Mouse (Mus musculus) gastrocnemius, postnatal 10 days (tissue): Measurements from ENCODE around the gene Mov10. TPM values are rescaled to one million over a fixed set of nuclear protein-coding genes. Genes with fewer than 3 reads are reported as not detected.
"Not testable (repeated sequence)": the region's sequence is repeated elsewhere in the genome, so short reads cannot be mapped to it uniquely, and the experiment has no call there.

Experiments used
- DNase-seq: peaks from one replicate; pipeline ENCODE4 v3.0.0; 2021; ENCODE audit warnings: mixed read lengths
- total RNA-seq, 2 experiments: library from RNA; stranded (reverse); gene quantifications; 2 replicates each; pipeline ENCODE4 v1.2.3; 2021

Mov10 gene
- total RNA-seq, 2 experiments from 2014 or later, result 5.5 to 8.7 TPM

GRCm38 (mm10) chr3:104780561-104781420 lies 37.6 kb downstream of the Mov10 start, which contains the start of gene Ppm1j:
Gene Ppm1j, plus strand, starts transcription at chr3:104781056.
- DNase-seq, result peak; percentile 78

DNA sequence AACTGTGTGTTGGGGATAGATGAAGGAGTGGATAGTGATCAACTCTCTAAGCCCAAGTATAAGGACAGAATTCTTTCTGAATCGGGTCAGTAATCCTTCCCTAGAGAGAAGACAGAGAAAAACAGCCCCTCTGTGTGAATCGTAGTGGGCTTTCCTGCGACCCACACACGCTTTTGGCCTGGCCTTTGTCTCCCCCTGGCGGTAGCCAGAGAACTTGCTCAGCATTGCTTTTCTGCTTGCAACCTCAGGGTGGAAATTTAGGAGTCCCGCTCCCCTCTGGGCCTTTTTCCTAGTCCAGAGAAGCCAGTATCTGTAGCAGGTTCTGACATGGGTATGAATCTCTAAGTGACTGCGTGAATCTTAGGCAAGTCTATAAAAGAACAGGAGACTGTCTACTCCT lies 38.4 kb downstream of the Mov10 start:
- DNase-seq, result peak; percentile 75

DNA sequence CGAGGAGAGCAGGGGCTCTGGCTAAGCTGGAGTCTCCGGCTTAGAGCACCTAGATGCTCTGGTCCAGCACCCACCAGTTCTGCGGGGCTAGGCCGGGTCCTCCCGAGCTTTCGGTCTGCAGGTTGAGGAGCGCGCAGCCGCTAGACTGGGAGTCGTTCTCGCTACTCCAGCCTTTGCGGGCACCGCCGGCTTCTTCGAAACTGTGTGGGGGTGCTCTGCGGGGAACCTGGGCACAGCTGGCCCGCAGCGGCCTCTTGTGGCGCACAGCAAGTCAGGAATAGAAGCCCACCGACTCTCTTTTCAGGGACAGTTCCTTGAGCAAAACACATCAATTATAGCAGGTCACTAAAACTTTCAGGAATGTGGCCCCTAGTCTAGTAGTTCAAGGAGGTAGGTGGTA lies 41.0 kb downstream of the Mov10 start:
- DNase-seq, result no peak

DNA sequence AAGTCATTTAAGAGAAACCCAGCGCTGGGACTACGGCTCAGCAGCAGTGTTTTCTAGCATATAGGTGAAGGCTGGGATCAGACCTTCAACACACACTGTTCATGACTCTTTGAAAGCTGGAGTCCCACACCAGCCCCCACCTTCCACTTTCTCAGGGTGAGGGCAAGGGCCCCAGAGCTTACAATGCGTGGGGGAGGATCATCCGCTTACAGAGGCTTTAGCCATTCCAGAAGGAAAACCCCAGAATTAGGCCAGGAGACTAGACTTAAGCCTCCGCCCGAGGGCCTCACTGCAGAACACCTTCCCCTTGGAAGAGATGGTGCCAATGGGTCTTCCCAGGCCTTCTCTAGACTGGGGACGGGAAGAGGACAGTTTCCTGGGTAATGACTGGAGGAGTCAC lies 45.1 kb downstream of the Mov10 start:
- DNase-seq, result no peak

GRCm38 (mm10) chr3:104771460-104771859 lies 46.9 kb downstream of the Mov10 start:
- no peak for DNase-seq

DNA sequence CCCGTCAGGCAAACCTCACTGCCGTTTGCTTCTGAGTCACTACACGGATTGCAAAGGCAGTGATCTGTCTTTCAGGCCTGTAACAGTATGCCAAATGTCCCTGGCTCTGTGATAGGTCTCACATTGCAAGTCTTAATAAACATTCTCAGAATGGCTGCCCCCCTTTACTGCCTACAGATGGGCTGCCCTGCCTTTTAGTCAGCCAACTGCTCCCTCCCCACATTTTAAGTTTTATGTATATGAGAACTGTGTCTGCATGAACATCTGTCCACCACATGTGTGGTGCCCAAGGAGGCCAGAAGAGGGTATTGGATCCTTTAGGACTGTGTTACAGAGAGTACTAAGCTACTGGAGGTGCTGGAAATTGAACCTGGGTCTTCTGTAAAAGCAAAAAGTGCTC lies 47.4 kb downstream of the Mov10 start:
- no peak for DNase-seq

DNA sequence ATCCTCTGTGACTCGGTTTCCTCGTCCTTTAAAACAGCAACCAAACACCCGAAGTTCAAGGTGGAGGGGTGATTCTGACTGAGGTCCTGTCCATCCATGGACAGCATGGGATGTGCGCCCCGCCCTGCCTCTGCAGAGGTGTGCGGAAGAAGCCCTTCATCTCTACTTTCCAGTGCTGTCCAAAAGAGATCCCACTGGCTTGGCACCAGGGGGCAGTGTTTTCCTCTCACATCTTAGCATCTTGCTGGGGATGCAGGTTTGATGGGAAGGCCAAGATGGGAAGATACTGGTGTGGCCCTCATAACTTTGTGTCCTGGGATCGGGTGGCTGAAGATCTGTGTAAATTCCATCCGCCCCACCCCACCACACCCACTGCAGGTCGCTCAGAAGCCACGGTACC lies 48.3 kb downstream of the Mov10 start:
- peak; percentile 51 for DNase-seq

- no peak for DNase-seq
Observed at GRCm38 (mm10) chr3:104769135-104769534, 49.2 kb downstream of the Mov10 start.

DNA sequence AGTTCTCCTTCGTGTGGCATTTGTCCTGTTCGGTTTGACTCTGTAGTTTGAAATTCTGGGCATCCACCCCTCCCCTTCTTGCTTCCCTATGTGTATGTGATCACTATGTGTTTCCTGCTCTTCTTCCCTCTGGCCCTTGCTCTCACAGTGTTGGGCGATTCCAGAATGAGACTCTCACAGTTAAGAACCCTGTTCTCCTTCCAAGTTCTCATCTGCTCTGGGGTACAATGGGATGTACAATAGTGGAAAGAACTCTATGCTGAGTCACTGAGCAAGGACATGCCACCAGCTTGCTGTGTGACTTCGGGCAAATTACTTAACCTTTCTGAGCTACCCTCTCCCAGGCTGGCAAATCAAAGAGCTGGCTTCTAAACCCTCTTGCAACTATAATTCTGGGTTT lies 50.6 kb downstream of the Mov10 start:
- no peak for DNase-seq

- DNase-seq, result no peak
Observed at GRCm38 (mm10) chr3:104767141-104767540, 51.2 kb downstream of the Mov10 start.

- no peak for DNase-seq
Observed at GRCm38 (mm10) chr3:104765021-104765420, 53.3 kb downstream of the Mov10 start.

DNA sequence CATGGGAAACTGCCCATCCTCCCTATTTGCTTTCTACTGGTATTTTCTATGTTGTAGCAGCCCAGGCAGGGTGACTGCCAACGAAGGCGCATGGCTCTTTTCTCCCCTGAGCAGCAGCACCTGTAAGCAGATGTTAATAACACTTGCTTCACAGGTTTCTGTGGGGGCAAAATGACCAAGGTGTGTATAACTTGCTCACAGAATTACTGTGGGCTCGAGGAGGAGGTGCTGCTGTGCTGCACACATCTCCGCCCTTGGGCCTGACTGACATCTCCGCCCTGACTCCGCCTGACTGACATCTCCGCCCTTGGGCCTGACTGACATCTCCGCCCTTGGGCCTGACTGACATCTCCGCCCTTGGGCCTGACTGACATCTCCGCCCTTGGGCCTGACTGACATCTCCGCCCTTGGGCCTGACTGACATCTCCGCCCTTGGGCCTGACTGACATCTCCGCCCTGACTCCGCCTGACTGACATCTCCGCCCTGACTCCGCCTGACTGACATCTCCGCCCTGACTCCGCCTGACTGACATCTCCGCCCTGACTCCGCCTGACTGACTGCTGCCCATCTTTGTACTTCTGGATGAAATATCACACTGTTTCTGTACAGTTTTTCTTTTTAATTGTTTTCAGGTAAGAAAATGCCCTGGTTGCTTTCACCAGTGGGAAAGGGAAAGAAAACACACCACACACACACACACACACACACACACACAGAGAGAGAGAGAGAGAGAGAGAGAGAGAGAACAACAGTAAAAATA lies 56.1 kb downstream of the Mov10 start:
- DNase-seq, result not testable (repeated sequence)

DNA sequence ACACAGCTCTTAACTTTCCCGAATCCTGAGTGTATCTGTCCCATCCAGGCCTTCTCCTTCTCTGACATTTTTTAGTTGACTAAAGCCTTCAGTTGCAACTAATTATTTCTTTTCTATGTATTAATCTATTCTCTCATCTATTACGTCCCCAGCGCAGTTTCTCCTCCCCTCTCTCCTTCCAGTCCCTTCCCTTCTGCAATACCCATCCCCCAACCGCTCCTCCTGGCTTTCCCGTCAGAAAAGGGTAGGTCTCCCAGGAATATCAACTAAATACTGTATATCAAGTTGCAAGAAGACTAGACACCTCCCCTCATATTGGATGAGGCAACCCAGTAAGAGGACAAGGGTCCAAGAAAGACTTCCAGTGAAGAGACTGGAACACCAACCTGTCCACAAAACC lies 59.5 kb downstream of the Mov10 start:
- DNase-seq, result no peak

GRCm38 (mm10) chr3:104758406-104758805 lies 60.0 kb downstream of the Mov10 start:
- peak; percentile 85 for DNase-seq

GRCm38 (mm10) chr3:104752845-104753244 lies 65.5 kb downstream of the Mov10 start:
- peak; percentile 39 for DNase-seq

Other genes starting within 250 kb of the Mov10 start
- 10 to 100 TPM; 24.9 to 30.6 TPM for gene Slc16a1, start 179.9 kb downstream of the Mov10 start, total RNA-seq
- 10 to 100 TPM; 31.9 to 32.4 TPM for gene Ppm1j, start 37.5 kb downstream of the Mov10 start, total RNA-seq
- 1 to 10 TPM; 3.8 TPM for gene Fam19a3, start 36.7 kb downstream of the Mov10 start, total RNA-seq
- gene Rhoc, start 30.2 kb downstream of the Mov10 start, total RNA-seq, result 100 to 1,000 TPM in 1 of 2 experiments, 10 to 100 TPM in 1; 96.3 to 130 TPM
- 10 to 100 TPM; 13.8 to 20.8 TPM for gene St7l, start 45.4 kb upstream of the Mov10 start, total RNA-seq
- gene Capza1, start 45.9 kb upstream of the Mov10 start, total RNA-seq, result 10 to 100 TPM; 38.1 to 42.5 TPM
- 1 to 10 TPM; 1.6 to 1.7 TPM for gene Wnt2b, start 143.4 kb upstream of the Mov10 start, total RNA-seq
- 10 to 100 TPM; 13.5 to 13.9 TPM for gene Cttnbp2nl, start 234.6 kb upstream of the Mov10 start, total RNA-seq
- not detected for gene 4930564D02Rik, start 248.3 kb upstream of the Mov10 start, total RNA-seq